ENCODE assay signal across 8 mouse cellular contexts in genomic region chr2:155862573-155863300, GRCm38 (mm10).
DNase-seq lines count a peak whose midpoint lies in the region; ATAC-seq lines count a peak whose summit lies in the region.

No protein-coding gene starts in this region.

- DNase-seq in cerebellum, postnatal 10 days, result peak; percentile 43 to 48
- DNase-seq in cerebellum, adult 18-20 months, result no peak
- DNase-seq in lung, postnatal 10 days, result peak; percentile 55
- no peak for DNase-seq in lung, postnatal 25 days (ENCODE audit: low spot score)
- peak; percentile 68 to 78 for DNase-seq in kidney, postnatal 4 days
- DNase-seq in right cerebral cortex, postnatal 4 days, result peak; percentile 25
- DNase-seq in adipocyte (ENCODE audit: low spot score), result no peak

- ATAC-seq in cerebellum, adult (ENCODE audit: insufficient number of reproducible peaks, low FRiP score, low TSS enrichment), result no peak

Comparison
In these comparisons a context has a peak if more than half of its experiments do, and no peak if none do; other contexts are left out.
1. DNase-seq: peak in cerebellum, postnatal 10 days (2 of 2), lung, postnatal 10 days (single experiment), kidney, postnatal 4 days (2 of 2) and right cerebral cortex, postnatal 4 days (single experiment); none in cerebellum, adult 18-20 months (0 of 2), lung, postnatal 25 days (single experiment) and adipocyte (single experiment).